In the genomic region with DNA sequence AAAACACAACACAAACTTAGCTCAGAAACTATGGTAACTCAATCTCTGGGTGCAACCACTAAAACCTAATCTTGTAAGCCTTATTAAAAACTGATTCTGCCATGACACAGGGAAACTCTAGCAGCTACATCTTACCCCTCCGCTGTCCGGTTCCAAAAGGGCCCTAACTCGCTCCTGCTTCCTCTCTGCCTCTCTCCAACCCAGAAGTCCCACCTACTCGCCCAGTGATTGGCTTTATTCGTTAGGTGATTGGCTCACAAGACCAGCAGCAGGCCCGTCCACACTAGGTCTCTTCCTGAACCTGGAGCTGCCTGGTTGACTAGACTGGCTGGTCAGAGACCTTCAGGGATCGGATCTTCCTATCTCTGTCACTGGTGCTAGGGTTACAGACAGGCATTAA, we compare ENCODE assay signal across 16 mouse cellular contexts.
"Had no signal": no experiment of that assay in that cellular context is flagged by ENCODE, and none has a peak within 500 bp of the region (broad histone marks: within the 10 kb centered on the region; RNA-seq: fewer than 3 reads in every experiment).

No protein-coding gene starts in this region.

- H3K9me3 ChIP-seq: limb, embryonic 10.5 days; liver, embryonic 15.5 days; midbrain, embryonic 13.5 days; neural tube, embryonic 15.5 days had no signal

- H3K36me3 ChIP-seq: limb, embryonic 10.5 days; liver, embryonic 15.5 days; midbrain, embryonic 13.5 days; neural tube, embryonic 15.5 days had no signal

- H3K4me3 ChIP-seq: left cerebral cortex, adult 2 months; limb, embryonic 10.5 days; liver, embryonic 15.5 days; midbrain, embryonic 13.5 days; myocyte; neural tube, embryonic 15.5 days had no signal

- H3K9ac ChIP-seq: liver, embryonic 15.5 days; midbrain, embryonic 13.5 days; neural tube, embryonic 15.5 days had no signal

- DNase-seq: kidney, adult 8-10 months; kidney, postnatal 25 days; lung, adult 2 months; lung, postnatal 36 days; right cerebral cortex, adult 18-20 months; right cerebral cortex, postnatal 25 days; thymus, adult 2 months; thymus, postnatal 25 days had no signal

- ATAC-seq: lung, postnatal 0 days; midbrain, embryonic 13.5 days had no signal

- H3K4me2 ChIP-seq: liver, embryonic 15.5 days; midbrain, embryonic 13.5 days; neural tube, embryonic 15.5 days had no signal

- H3K27me3 ChIP-seq: liver, embryonic 15.5 days; midbrain, embryonic 13.5 days; neural tube, embryonic 15.5 days had no signal

- H3K27ac ChIP-seq: left cerebral cortex, adult 2 months; limb, embryonic 10.5 days; liver, embryonic 15.5 days; midbrain, embryonic 13.5 days; neural tube, embryonic 15.5 days; stomach, postnatal 0 days had no signal
